Mouse (Mus musculus) retina, adult 2 months (tissue): ENCODE results near the gene Med23.

ENCODE experiments used
- DNase-seq: peaks from one replicate; pipeline ENCODE4 v3.0.0-alpha.2; 2012; ENCODE audit warnings: low read depth, low spot score

Med23 gene

GRCm38 (mm10) chr10:24869760-24870290, at the start of gene Med23:
Med23 (plus strand) TSS chr10:24869986.
- DNase-seq = peak; percentile 96

DNA sequence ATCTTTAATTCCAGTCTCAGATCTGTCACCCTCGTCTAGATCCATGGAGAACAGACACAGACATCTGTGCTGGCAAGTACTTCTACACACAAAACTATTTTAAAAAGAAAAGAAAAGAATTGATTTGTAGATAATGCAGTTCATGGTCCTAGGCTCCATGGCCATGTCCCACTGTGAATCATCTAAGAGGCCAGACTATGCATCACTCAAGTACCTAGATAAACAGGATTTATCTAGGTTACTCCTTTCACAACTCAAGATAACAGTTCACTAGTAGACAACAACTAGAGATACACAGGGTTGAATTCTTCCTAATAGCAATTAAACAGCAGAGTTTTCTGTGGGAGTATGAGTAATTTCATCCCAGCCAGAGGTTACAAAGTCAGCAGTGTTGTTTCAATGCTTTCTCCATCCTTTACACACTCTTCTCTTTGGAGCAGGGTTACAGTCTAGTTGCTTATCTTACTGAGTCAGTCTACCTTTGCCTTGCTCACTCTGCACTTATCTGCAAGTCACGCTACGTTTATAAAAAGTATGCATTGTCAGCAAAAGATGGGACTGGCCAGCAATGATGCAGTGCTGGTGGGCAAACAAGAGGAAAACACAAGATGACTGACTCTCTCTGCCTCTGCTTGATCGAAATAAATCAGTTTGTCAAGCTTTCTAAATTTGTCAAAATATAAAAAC, 47.7 kb upstream of the Med23 start:
- DNase-seq = no peak

DNA sequence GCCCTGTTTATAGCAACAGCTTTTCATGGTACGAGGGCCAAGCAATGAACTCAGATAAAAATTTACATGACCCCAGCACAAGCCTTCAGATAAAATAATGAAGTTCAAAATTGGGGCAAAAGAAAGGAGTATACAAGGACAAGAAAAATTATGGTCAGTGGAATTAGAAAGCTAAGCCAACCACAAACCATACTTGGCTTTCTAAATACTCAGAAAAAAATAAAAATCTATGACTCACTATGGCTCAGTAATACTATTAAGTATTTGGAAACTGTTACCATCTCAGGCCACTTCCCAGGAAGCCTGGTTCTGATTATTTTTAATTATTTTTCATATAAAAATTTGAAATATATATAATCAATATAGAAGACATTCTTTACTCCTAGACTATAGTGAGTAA, 46.9 kb upstream of the Med23 start:
- DNase-seq = no peak

DNA sequence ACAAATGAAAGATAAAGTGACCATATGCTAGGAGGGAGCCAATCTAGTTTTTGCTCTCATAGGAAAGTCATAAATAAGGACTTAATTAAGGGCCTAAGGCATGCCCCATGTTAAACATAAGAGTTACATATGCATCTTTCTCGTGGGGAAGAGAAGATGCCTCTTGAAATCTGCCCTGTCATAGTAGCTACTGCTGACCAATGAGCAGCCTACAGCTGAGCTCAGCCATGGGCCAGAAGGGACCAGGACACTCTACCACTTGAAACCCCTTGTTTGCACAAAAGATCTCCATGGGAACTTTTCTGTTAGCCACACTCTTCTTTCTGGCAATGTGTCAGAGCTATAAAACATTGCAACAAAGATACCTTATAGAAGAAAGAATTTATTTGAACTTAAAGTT, 46.5 kb upstream of the Med23 start:
- DNase-seq = no peak

- DNase-seq = no peak
Measured at GRCm38 (mm10) chr10:24823697-24824535, 45.9 kb upstream of the Med23 start.

- DNase-seq = no peak
Measured at GRCm38 (mm10) chr10:24824621-24825020, 45.2 kb upstream of the Med23 start.

GRCm38 (mm10) chr10:24825456-24826081, 44.2 kb upstream of the Med23 start:
- no peak for DNase-seq

DNA sequence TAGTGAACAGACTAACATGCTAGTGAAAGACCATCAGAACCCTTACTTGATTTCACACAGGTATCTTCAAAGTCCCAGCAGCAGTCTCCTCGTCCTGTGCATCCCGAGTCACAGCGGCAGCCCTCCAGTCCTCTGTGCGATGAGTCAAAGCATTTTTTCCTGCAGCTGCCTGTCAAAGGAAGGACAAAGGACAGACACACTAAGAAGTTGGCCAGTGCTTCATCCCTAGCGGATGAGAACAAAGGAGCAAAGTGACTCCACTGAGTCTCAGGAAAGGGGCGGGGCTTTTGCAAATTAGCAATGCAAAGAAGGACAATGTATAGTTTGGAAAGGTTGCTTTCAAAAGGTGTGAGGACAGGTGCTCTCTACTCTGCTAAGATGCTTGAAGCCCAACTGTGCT, 43.7 kb upstream of the Med23 start:
- DNase-seq = no peak

DNA sequence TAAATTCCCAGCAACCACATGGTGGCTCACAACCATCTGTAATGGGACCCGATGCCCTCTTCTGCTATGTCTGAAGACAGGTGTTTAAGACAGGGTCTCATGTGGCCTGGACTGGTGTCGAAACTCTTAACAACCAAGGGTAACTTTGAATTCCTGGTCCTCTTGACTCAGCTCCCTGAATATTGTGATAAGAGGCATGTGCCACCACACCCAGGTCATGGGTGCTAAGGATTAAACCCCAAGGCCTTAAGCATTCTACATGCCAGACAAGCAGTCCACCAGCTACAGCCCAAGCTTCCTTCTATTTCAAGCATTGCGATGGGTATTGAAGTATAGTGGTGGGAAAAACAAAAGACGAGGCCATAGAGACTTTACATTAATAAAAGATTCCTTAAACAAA, 41.6 kb upstream of the Med23 start:
- no peak for DNase-seq

- no peak for DNase-seq
Measured at GRCm38 (mm10) chr10:24830448-24830847, 39.3 kb upstream of the Med23 start.

GRCm38 (mm10) chr10:24831377-24832095, 38.2 kb upstream of the Med23 start:
- DNase-seq = no peak

- no peak for DNase-seq
Measured at GRCm38 (mm10) chr10:24832306-24832705, 37.5 kb upstream of the Med23 start.

GRCm38 (mm10) chr10:24834634-24835371, 35.0 kb upstream of the Med23 start:
- no peak for DNase-seq

DNA sequence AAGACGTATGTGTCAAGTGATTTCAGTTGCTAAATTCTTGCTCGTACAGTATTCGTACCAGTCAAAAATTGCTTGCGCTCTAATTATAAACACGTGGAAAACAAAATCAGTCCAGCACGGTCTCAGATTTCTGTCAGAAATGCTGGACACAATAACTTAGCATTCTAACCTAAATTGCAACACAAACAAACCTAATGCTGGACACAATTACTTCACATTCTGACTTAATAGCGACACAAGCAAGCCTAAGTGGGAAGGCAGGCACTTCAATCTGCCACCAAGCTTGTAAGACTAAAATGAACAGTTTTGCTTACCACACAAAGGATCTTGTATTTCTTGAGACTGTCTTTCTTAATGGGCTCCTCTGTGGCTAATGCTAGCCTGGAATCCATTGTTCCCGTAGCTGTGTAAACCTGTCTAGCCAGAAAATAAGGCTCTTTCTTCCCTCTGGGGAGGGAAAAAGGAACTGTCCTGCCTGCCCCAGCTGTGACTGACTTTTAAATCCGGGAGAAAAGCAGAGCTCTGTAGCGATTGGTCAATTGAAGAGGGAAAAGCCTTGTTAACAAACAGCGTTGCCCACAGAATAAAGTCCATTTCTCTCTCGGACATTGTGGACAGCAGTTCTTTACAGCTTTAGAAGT, 34.0 kb upstream of the Med23 start:
- no peak for DNase-seq

GRCm38 (mm10) chr10:24836366-24837038, 33.3 kb upstream of the Med23 start:
- no peak for DNase-seq

DNA sequence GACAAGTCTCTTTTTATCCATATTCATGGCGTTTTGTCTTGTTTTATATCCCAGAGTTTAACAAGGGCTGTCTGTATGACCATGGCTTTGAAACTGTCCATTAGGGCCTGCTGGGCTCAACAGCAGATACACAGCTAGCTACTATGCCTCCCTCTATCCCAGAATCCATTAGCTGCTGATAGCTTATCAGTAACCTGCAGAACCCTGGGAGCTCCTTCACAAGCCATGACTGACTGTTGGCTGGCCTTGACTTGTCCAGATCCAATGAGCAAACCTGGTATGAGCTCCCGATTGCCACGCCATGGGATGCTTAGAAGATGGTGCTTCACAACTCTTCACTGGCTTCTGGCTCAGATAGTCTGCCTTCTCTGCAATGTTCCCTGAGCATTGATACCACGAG, 29.0 kb upstream of the Med23 start:
- DNase-seq = no peak

GRCm38 (mm10) chr10:24841998-24842397, 27.8 kb upstream of the Med23 start:
- DNase-seq = no peak

- no peak for DNase-seq
Measured at GRCm38 (mm10) chr10:24842676-24843075, 27.1 kb upstream of the Med23 start, which contains the start of gene Enpp3. Enpp3 (minus strand) TSS chr10:24842823.

DNA sequence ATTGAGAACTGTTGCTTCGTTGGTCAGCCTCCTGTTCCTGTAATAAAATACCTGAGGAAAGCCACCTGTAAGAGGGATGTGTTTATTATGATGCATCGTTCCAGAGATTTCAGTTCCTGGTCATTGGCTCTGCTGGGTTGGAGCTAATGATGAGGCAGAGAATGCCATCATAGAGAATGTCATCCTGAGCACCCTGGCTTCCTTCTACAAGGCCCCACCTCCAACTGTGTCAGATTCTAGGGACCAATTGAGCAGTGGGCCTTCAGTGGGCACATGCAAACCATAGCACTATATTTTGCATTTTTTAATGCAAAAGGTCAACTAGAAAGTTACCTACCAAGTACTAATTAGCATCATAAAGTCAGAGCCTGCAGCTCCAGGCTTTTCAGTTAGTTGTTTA, 6.6 kb upstream of the Med23 start:
- no peak for DNase-seq

- no peak for DNase-seq
Measured at GRCm38 (mm10) chr10:24864434-24864833, 5.4 kb upstream of the Med23 start.
